Mouse (Mus musculus): ENCODE data around the gene Neu4.
"Not testable (repeated sequence)": the region's sequence is repeated elsewhere in the genome, so short reads cannot be mapped to it uniquely, and the experiment has no call there.

GRCm38 (mm10) chr1:93991068-93991467 is 29.2 kb upstream of the Neu4 start:
- not testable (repeated sequence) for TF ChIP-seq CTCF (conservative IDR thresholded peaks at IDR 0.05; ENCODE audit: insufficient read depth, insufficient read length, low read depth, low read length); POLR2A (IDR thresholded peaks at IDR 0.05; ENCODE audit: low read depth, low read length)

Measured in kidney, adult 2 months (tissue).